Mouse (Mus musculus): ENCODE measurements around the gene Cd82. TPM values are rescaled to one million over a fixed set of nuclear protein-coding genes. Genes with fewer than 3 reads are reported as not detected.

Cd82 gene
- total RNA-seq, 2 experiments from 2014 or later, result 9.5 to 12.4 TPM

DNA sequence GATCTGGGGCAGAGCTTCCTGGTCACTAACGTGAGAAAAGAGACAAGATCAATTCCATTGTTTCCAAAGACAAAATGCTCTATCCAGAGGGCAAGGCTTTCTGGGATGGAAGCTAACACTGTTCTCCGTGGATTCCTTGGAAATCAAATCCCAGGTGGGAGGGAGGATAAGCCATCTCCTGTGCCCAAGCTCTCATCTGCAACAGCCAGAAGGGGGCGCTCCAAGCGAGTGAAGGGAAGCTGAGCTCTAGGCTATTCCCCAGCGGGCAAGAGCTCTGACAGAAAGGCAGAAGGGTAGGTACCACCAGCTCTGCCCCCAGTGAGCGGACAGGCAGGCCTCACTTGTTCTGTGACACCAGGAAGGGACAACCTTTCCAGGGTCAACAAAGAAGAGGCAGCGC is 41.6 kb downstream of the Cd82 start:
- intact Hi-C loops (cut with DNase I), result loop anchor here (1.0 to 5.0 kb wide), 3 partner anchors 50 to 366 kb away; no protein-coding TSS in a partner anchor
- peak; percentile 64 to 73 for DNase-seq

DNA sequence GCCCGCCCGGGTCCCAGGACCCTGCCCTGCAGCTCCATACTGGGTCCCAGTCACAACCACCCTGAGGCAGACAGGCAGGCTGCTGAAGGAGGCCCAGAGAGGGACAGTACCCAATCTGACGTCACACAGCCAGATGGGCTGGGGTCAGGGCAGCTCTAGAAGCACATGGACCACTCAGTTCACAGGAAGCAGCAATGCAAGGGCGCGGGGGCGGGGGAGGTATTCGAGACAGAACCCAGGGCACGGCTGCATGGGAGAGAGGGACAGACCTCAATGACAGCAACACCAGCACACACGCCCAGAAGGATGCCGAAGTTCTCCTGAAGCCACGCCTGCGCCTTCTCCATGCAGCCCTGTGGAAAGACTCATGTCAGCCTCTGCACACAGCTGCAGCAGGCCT is 43.0 kb downstream of the Cd82 start:
- no peak for DNase-seq
- intact Hi-C loops (cut with DNase I), result loop anchor here (2.0 to 10.0 kb wide), 5 partner anchors 83 to 367 kb away; no protein-coding TSS in a partner anchor

DNA sequence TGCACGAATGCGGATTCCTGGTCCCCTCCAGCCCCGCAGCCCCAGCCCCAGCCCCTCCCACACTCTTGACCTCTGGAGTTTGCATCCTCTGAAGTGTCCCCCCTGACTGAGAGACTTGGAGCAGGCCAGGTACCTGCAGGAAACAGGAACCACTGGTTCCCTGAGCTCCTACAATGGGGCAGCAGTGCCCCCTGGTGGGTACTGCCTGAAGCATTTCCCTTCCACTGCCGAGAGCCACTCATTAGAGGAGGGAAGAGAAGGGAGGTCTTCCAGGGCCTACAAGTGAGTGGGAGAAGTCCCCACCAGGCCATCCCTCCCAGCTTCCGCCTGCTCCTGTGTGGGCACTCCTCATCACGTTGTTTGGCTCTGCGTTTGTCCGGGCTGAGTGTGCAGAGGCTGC is 44.5 kb downstream of the Cd82 start:
- intact Hi-C loops (cut with DNase I), result loop anchor here (2.0 to 10.0 kb wide), 3 partner anchors 81 to 344 kb away; no protein-coding TSS in a partner anchor
- peak; percentile 59 to 71 for DNase-seq

DNA sequence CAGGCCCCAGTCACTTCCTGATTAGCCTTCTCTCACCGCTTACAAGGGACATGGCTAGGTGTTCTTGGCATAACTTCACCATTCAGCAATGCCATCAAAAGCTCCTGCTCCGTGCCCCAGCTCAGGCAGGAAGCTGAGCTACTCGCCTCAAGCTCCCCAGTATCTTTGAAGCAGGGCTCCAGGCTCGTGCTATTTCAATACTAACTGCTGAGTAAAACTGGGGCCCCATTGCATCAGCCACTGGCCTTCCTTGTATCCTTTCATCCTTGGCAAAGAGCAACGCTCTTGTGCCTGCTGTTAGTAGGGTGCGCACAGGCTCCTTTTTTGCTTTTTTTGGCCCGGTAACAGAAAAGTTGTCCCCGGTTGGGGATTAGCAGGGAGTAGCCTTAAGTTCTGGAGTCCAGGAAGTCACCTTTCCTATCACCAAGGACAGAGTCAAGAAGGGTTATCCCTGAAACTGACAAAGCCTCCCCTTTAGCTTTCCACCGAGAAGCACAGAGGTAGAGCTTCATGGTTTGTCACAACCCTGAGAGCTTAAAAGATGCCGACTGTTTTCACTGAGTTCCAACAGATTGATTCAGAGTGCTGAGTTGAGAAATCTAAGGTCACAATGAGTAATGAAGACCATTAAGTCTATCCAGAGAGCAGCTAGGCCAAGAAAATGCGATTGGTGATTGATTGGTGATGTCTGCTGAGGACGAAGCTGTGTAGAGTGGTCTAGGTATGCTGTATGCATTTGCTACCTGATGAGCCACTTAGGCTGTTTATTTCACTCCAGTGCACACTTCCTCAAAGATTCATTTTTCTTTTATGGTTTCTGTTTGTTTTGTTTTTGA is 45.8 kb downstream of the Cd82 start:
- DNase-seq, result no peak
- intact Hi-C loops (cut with DNase I), result loop anchor here (5.0 to 10.0 kb wide), 2 partner anchors 80 to 342 kb away; no protein-coding TSS in a partner anchor

DNA sequence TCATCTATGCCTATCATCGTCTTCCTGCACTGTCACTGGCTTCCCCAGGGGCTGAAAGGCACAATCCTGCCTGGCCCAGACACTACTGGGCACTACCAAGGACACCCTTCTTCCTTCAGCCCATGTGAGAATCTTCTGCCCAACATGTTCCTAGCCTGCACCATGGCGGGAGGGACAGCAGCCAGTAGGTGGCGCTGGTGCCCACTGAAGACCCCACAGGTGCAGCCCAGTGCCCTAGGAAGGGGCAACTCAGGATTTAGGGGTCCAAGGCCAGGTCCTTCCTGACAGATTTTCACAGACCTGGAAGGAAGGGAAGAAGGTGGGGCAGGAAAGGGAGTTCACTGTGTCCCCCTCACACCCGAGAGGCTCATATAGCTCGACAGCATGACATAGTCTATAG is 47.7 kb downstream of the Cd82 start:
- intact Hi-C loops (cut with DNase I), result loop anchor here (5.0 to 10.0 kb wide), 2 partner anchors 78 to 340 kb away; no protein-coding TSS in a partner anchor
- DNase-seq, result peak in 1 of 2 experiments; percentile 22

DNA sequence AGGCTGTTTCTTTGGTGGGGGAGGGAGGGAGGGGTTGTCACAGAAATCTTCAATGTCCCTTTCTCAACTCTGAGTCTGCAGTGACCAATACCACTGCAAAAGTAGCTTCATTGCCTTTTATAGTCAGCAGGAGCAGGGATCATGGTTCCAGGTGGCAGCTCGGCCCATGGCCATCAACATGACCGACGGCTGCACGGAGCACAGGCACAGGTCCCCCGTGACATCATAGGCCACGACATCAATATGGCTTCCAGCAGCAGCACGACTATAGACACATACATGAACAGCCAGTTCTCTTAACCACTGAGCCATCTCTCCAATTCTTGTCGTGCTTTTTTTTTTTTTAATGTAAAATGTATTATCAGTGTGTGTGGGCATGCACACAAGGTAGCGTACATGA is 48.8 kb downstream of the Cd82 start:
- DNase-seq, result no peak
- intact Hi-C loops (cut with DNase I), result loop anchor here (10.0 kb wide), 1 partner anchor 339 kb away; no protein-coding TSS in a partner anchor

GRCm38 (mm10) chr2:93413367-93414014 is 49.4 kb downstream of the Cd82 start:
- peak; percentile 40 to 51 for DNase-seq
- intact Hi-C loops (cut with DNase I), result loop anchor here (10.0 kb wide), 1 partner anchor 339 kb away; no protein-coding TSS in a partner anchor

GRCm38 (mm10) chr2:93412101-93412500 is 50.8 kb downstream of the Cd82 start:
- DNase-seq, result no peak
- intact Hi-C loops (cut with DNase I), result loop anchor here (10.0 kb wide), 1 partner anchor 337 kb away; no protein-coding TSS in a partner anchor

- DNase-seq, result no peak
- intact Hi-C loops (cut with DNase I), result loop anchor here (10.0 kb wide), 1 partner anchor 336 kb away; no protein-coding TSS in a partner anchor
Observed at GRCm38 (mm10) chr2:93410899-93411570, 51.9 kb downstream of the Cd82 start.

DNA sequence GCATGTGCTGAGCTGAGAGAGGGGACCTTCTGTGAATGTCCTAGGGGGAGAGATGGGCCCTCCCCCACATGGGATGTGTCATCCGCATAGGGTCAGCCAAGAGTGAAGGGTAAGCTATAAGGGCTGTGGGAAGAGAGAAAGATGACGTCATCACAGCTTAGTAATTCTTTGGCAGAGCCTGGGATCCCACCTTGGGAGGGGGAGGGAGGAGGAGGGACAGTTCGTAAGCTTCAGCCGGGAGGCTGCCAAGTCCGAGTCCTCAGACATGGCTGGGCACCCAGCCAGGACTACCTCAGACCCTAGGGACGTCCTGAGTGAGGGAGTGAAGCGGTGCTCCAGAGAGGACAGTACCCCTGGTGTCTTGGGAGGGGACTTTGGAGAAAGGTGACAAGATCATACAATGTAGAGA is 57.9 kb downstream of the Cd82 start:
- DNase-seq, result peak in 1 of 2 experiments; percentile 13
- intact Hi-C loops (cut with DNase I), result no loop called here

GRCm38 (mm10) chr2:93404169-93404568 is 58.8 kb downstream of the Cd82 start:
- DNase-seq, result no peak
- intact Hi-C loops (cut with DNase I), result no loop called here

- intact Hi-C loops (cut with DNase I), result no loop called here
- no peak for DNase-seq
Observed at GRCm38 (mm10) chr2:93403267-93403666, 59.7 kb downstream of the Cd82 start.

DNA sequence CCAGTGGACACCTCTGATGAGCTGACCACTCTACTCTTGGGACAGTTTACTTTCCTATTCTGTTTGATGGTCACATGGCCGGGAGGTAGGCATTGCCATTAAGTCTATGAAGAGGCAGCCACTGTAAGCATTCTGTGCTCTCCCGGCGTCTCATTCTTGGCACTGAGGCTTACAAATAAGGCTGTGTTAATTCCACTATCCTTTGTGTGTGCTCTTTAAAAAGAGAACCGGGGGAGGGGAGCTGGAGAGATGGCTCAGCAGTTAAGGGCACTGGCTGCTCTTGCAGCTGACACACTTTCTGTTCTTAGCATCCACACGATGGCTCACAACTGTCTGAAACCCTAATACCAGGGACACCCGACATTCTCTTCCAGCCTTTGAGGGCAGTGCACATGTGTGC is 71.7 kb downstream of the Cd82 start:
- intact Hi-C loops (cut with DNase I), result no loop called here
- DNase-seq, result no peak

- intact Hi-C loops (cut with DNase I), result no loop called here
- no peak for DNase-seq
Observed at GRCm38 (mm10) chr2:93390170-93390926, 72.6 kb downstream of the Cd82 start.

- no peak for DNase-seq
- intact Hi-C loops (cut with DNase I), result no loop called here
Observed at GRCm38 (mm10) chr2:93386958-93387357, 76.0 kb downstream of the Cd82 start.

DNA sequence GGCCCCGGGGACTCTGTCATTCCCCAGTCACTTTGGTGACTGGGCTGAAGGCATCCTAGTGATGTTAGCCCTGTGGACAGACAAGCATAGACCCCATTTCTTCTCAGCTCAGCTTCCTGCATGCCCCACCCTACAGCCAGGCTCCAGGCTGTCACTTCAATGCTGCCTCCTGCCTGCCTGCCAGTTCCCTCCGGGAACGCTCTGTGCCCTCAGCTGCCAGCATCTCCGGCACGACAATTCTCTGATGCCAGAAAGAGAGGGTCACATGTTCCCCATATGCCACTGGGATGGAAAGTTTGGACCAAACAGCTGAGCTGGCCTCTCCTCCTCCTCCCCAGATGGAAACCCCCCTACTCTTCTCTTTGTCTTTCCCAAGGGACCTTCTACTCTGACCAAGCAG is 79.1 kb downstream of the Cd82 start:
- intact Hi-C loops (cut with DNase I), result no loop called here

DNA sequence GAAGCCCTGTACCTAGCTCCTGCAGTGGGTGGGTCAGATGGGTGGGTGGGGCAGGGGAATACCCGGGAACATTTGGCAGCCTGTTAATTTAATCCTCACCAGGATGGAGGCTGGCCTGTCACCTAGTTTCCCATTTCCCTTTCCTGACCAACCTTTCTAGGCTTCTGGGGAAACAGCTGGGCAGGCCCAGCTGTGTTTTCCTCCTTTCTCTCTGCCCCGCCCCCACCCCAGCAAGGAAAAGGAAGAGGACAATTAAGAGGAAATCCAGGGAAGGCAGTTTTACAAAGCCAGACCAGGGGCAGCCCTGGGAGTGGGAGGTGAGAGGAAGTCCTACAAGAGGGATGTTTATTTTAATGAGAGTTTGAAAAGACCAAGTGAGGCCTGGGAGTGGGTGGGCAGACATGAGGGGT is 82.3 kb downstream of the Cd82 start:
- DNase-seq, result no peak
- intact Hi-C loops (cut with DNase I), result no loop called here

More for the DNA sequence above, 79.1 kb downstream of the Cd82 start:
- DNase-seq, result no peak

DNA sequence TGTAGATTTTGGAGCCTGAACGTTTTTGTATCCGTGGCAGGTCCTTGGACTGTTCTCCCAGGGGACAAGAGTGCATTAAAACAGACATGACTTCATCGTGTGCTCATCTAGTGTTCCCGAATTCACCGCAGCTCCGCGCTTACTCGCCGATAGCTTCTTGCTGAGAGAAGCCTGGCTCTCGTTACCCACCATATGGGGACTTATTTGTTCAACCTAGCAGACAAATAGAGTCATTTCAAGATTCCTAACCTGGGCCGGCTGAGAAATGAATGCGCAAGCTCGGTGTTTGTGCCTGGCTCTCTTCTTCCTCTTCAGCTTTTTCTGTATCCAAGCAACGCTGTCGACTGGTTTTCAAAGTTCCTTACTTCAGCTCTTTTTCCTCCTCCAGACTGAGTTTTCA is 85.1 kb downstream of the Cd82 start:
- no peak for DNase-seq
- intact Hi-C loops (cut with DNase I), result no loop called here

DNA sequence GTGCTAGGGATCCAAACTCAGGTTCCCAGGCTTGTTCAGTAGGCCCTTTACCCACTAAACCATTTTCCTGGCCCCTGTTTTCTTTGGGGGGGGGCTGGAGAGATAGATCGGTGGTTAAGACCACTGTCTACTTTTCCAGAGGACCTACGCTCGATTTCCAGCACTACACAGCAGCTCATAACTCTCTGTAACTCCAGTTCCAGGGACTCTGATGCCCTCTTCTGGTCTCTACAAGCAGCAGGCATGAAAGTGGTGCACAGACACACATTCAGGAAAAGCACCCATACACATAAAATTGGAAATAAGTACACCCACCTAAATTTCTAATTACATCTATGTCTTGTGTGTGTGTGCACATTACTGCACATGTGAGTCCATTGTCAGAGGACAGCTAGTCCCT is 85.8 kb downstream of the Cd82 start:
- DNase-seq, result no peak
- intact Hi-C loops (cut with DNase I), result no loop called here

GRCm38 (mm10) chr2:93372872-93373271 is 90.1 kb downstream of the Cd82 start:
- DNase-seq, result no peak
- intact Hi-C loops (cut with DNase I), result no loop called here
